ENCODE assay signal across 14 mouse cellular contexts in the genomic region with DNA sequence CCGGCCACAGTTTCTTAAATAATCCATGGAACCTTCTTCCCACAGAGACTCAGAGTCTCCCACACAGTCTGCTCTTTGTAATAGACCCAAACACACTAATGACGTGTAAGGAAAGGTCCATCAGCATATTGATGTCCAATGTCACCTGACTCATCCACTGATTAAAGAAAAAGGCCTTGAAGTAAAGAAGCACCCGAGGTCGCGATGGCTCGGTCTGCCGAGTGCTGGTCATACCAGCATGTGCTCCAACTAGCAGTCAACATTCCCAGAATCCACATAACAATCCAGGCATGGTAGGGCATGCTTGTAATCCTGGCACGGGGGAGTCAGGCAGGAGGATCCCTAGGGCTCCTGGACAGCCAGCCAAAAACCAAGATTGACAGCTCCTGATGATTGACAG.
DNase-seq lines count a peak whose midpoint lies in the region.
"Had no signal": no experiment of that assay in that cellular context is flagged by ENCODE, and none has a peak within 500 bp of the region (broad histone marks: within the 10 kb centered on the region; RNA-seq: fewer than 3 reads in every experiment).

No protein-coding gene starts in this region.

- peak; percentile 66 for DNase-seq in adrenal gland, adult 2 months
- peak; percentile 55 for DNase-seq in adrenal gland, adult 8-10 months
- peak; percentile 50 for DNase-seq in adrenal gland, postnatal 14 days
- DNase-seq in adrenal gland, postnatal 36 days, result peak; percentile 53 to 61
- DNase-seq in ovary, postnatal 36 days (ENCODE audit: low spot score), result no peak
- DNase-seq in layer of hippocampus, adult 9-10 months (ENCODE audit: low spot score), result no peak
- DNase-seq in kidney, postnatal 14 days, result no peak
- DNase-seq: cerebellum, adult 11 months; cerebellum, adult 18-20 months; cerebellum, adult 8-10 months; cerebellum, adult 9-11 months; cerebellum, postnatal 14 days; cerebellum, postnatal 36 days; embryo, embryonic 11 days had no signal

Comparison
In these comparisons a context has a peak if more than half of its experiments do, and no peak if none do; other contexts are left out.
1. DNase-seq: peak in adrenal gland, adult 2 months (single experiment), adrenal gland, adult 8-10 months (single experiment), adrenal gland, postnatal 14 days (single experiment) and adrenal gland, postnatal 36 days (2 of 2); none in ovary, postnatal 36 days (single experiment), layer of hippocampus, adult 9-10 months (single experiment) and kidney, postnatal 14 days (single experiment).